Mouse (Mus musculus): ENCODE measurements around the gene Btbd3. TPM values are rescaled to one million over a fixed set of nuclear protein-coding genes. Genes with fewer than 3 reads are reported as not detected.

Gene Btbd3
- polyA plus RNA-seq, 1 experiment from 2014 or later = 23.7 TPM

DNA sequence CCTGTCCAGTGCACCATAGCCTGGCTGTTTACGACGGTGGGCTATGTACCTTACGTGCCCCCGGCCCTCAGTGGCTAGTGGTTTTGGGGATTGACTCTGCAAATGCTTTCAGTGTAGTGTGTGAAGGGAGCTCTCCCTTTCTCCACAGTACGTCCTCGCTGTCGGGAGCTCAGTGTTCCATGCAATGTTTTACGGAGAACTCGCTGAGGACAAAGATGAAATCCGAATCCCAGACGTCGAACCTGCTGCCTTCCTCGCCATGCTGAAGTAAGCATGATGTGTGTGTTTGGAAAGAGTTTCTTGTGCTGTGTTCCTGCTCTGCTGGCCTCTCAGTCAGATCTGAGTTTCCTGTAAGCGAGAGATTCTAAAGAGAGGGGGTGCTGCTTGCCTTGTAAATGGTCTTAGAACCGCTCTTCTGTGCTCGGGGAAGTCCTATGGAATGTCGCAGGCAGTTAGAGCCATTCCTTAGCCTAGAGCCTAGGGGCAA is 23.9 kb downstream of the Btbd3 start:
- DNase-seq (ENCODE audit: low spot score) (peak; percentile 39), ATAC-seq (ENCODE audit: low FRiP score, low TSS enrichment) (no peak)
- Histone ChIP-seq H3K9me3 (ENCODE audit: control insufficient read depth, low read length) (no peaks in the 10 kb centered on the region), H3K27me3 (ENCODE audit: control insufficient read depth, insufficient read depth, low read length) (no peaks in the 10 kb centered on the region), H3K27ac (replicated peaks) (peak overlapping the region; percentile 86), H3K4me3 (ENCODE audit: low read depth, low read length) (peak overlapping the region; percentile 58), H3K9ac (ENCODE audit: low read length) (peak overlapping the region; percentile 63), H3K4me2 (replicated peaks; ENCODE audit: low read depth) (peak overlapping the region; percentile 53), H3K4me1 (replicated peaks; ENCODE audit: control insufficient read depth, insufficient read depth) (peaks cover 7% of the 10 kb centered on the region), H3K36me3 (ENCODE audit: control insufficient read depth, insufficient read depth, low read length) (0 out of 2 replicates have a peak, but pooled peaks cover 4% of the 10 kb centered on the region)
- TF ChIP-seq CTCF (IDR thresholded peaks at IDR 0.05; ENCODE audit: low read depth) (peak; percentile 65), EP300 (optimal IDR thresholded peaks at IDR 0.05) (no peak)
- WGBS = 20% methylated on average over 17 of the region's 17 CpGs

DNA sequence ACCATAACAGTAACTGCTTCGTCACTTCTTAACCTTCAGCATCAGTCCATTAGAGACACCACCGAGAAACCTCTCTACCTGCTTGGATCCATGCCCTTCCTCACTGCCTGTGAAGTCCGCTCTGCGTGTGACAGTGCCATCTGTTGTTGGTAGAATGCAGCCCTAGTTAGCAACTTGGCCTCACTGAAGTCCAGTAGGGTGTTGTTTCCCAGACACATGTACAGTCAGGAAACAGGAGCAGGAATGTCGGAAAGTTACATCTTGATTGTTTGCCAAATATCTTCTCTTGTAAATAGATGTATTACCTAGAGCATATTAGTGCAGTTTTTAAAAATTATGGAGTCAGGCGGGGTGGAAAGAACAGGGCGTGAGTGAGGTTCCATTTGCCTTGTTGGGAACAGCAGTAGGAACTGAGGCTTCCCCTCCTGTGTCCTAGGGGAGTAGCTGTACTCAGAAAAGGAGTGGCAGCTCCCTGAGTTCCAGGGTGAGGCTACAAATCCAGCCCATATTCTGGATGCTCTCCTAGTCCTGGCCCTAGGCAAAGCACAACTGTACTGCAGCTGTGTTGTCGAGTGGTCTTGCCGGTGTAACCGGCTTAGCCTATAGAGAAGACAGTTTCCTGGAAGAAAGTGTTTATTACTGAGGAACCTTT is 25.3 kb downstream of the Btbd3 start:
- peaks cover 3% of the 10 kb centered on the region for H3K4me1 ChIP-seq (replicated peaks; ENCODE audit: control insufficient read depth, insufficient read depth)
- no peaks in the 10 kb centered on the region for H3K9me3 ChIP-seq (ENCODE audit: control insufficient read depth, low read length)
- H3K27me3 ChIP-seq (ENCODE audit: control insufficient read depth, insufficient read depth, low read length) = no peaks in the 10 kb centered on the region
- TF ChIP-seq EP300 (optimal IDR thresholded peaks at IDR 0.05) (no peak), CTCF (IDR thresholded peaks at IDR 0.05; ENCODE audit: low read depth) (peak; percentile 77)
- H3K27ac ChIP-seq (replicated peaks) = peak overlapping the region; percentile 31; the same call in 1 of the 2 replicates
- H3K36me3 ChIP-seq (ENCODE audit: control insufficient read depth, insufficient read depth, low read length) = peaks cover 8% of the 10 kb centered on the region; the same call in 1 of the 2 replicates
- peak overlapping the region; percentile 44 for H3K4me2 ChIP-seq (replicated peaks; ENCODE audit: low read depth)
- peak overlapping the region; percentile 20; the same call in 1 of the 2 replicates for H3K4me3 ChIP-seq (ENCODE audit: low read depth, low read length)
- DNase-seq (ENCODE audit: low spot score) = peak; percentile 43
- H3K9ac ChIP-seq (ENCODE audit: low read length) = no peak overlapping the region
- WGBS = 46% methylated on average over 10 of the region's 10 CpGs
- ATAC-seq (ENCODE audit: low FRiP score, low TSS enrichment) = no peak

DNA sequence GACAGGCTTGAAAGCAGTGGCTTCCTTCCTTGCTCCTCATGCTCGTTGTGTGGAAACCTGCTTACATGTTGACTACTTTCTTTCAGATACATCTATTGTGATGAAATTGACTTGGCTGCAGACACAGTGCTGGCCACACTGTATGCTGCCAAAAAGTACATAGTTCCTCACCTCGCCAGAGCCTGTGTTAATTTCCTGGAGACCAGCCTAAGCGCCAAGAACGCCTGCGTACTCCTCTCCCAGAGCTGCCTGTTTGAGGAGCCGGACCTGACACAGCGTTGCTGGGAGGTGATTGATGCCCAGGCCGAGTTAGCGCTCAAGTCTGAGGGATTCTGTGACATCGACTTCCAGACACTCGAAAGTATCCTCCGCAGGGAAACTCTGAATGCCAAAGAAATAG is 27.0 kb downstream of the Btbd3 start:
- WGBS = 59% methylated on average over 12 of the region's 12 CpGs

DNA sequence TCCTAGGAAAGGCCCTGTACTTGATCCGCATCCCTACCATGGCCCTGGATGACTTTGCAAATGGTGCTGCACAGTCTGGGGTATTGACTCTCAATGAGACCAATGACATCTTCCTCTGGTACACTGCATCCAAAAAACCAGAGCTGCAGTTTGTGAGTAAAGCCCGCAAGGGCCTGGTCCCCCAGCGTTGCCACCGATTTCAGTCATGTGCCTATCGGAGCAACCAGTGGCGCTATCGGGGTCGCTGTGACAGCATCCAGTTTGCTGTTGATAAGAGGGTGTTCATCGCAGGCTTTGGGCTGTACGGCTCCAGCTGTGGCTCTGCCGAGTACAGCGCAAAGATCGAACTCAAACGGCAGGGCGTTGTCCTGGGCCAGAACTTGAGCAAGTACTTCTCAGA is 27.5 kb downstream of the Btbd3 start:
- 96% methylated on average over 15 of the region's 15 CpGs for WGBS
- Histone ChIP-seq H3K9me3 (ENCODE audit: control insufficient read depth, low read length) (no peaks in the 10 kb centered on the region), H3K4me1 (replicated peaks; ENCODE audit: control insufficient read depth, insufficient read depth) (no peaks in the 10 kb centered on the region), H3K4me2 (replicated peaks; ENCODE audit: low read depth) (no peak overlapping the region), H3K27ac (replicated peaks) (no peak overlapping the region), H3K27me3 (ENCODE audit: control insufficient read depth, insufficient read depth, low read length) (no peaks in the 10 kb centered on the region), H3K4me3 (ENCODE audit: low read depth, low read length) (no peak overlapping the region), H3K36me3 (ENCODE audit: control insufficient read depth, insufficient read depth, low read length) (peaks cover 8% of the 10 kb centered on the region; the same call in 1 of the 2 replicates), H3K9ac (ENCODE audit: low read length) (no peak overlapping the region)
- DNase-seq (ENCODE audit: low spot score) = no peak
- no peak for ATAC-seq (ENCODE audit: low FRiP score, low TSS enrichment)
- no peak for TF ChIP-seq CTCF (IDR thresholded peaks at IDR 0.05; ENCODE audit: low read depth)
- TF ChIP-seq EP300 (optimal IDR thresholded peaks at IDR 0.05) = no peak

More for the DNA sequence above, 27.0 kb downstream of the Btbd3 start:
- ATAC-seq (ENCODE audit: low FRiP score, low TSS enrichment) (no peak), DNase-seq (ENCODE audit: low spot score) (no peak)
- Histone ChIP-seq H3K36me3 (ENCODE audit: control insufficient read depth, insufficient read depth, low read length) (peaks cover 8% of the 10 kb centered on the region; the same call in 1 of the 2 replicates), H3K4me1 (replicated peaks; ENCODE audit: control insufficient read depth, insufficient read depth) (no peaks in the 10 kb centered on the region), H3K9me3 (ENCODE audit: control insufficient read depth, low read length) (no peaks in the 10 kb centered on the region), H3K27ac (replicated peaks) (no peak overlapping the region), H3K4me3 (ENCODE audit: low read depth, low read length) (no peak overlapping the region), H3K27me3 (ENCODE audit: control insufficient read depth, insufficient read depth, low read length) (no peaks in the 10 kb centered on the region), H3K9ac (ENCODE audit: low read length) (no peak overlapping the region), H3K4me2 (replicated peaks; ENCODE audit: low read depth) (no peak overlapping the region; the same call in 1 of the 2 replicates)
- no peak for TF ChIP-seq CTCF (IDR thresholded peaks at IDR 0.05; ENCODE audit: low read depth)
- TF ChIP-seq EP300 (optimal IDR thresholded peaks at IDR 0.05) = no peak

DNA sequence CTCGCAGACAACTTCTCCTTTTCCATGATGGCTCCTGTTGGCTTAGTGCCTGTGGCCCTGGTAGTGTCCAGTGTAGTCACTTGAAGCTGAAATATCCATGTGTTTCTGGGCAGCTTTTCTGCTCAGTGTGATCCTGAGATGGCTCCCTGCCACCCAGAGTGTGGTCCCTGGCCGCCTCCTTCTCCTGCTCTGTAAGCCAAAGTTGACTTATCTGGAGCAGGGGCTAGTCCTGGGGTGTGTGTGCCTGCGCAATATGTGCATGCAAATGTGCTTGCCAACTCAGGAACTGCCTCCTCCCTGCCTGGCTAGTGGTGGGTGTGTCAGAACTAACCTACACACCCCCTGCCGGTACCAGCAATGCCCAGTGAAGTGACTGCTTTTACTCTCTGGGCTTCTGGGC is 29.4 kb downstream of the Btbd3 start:
- Histone ChIP-seq H3K27me3 (ENCODE audit: control insufficient read depth, insufficient read depth, low read length) (no peaks in the 10 kb centered on the region), H3K9ac (ENCODE audit: low read length) (no peak overlapping the region), H3K4me3 (ENCODE audit: low read depth, low read length) (no peak overlapping the region), H3K4me1 (replicated peaks; ENCODE audit: control insufficient read depth, insufficient read depth) (no peaks in the 10 kb centered on the region), H3K4me2 (replicated peaks; ENCODE audit: low read depth) (no peak overlapping the region), H3K9me3 (ENCODE audit: control insufficient read depth, low read length) (no peaks in the 10 kb centered on the region), H3K27ac (replicated peaks) (no peak overlapping the region), H3K36me3 (ENCODE audit: control insufficient read depth, insufficient read depth, low read length) (peaks cover 8% of the 10 kb centered on the region; the same call in 1 of the 2 replicates)
- 82% methylated on average over 4 of the region's 4 CpGs for WGBS
- DNase-seq (ENCODE audit: low spot score) (peak; percentile 41), ATAC-seq (ENCODE audit: low FRiP score, low TSS enrichment) (peak; percentile 39; the same call in 1 of the 2 replicates)
- no peak for TF ChIP-seq CTCF (IDR thresholded peaks at IDR 0.05; ENCODE audit: low read depth)
- TF ChIP-seq EP300 (optimal IDR thresholded peaks at IDR 0.05) = no peak

DNA sequence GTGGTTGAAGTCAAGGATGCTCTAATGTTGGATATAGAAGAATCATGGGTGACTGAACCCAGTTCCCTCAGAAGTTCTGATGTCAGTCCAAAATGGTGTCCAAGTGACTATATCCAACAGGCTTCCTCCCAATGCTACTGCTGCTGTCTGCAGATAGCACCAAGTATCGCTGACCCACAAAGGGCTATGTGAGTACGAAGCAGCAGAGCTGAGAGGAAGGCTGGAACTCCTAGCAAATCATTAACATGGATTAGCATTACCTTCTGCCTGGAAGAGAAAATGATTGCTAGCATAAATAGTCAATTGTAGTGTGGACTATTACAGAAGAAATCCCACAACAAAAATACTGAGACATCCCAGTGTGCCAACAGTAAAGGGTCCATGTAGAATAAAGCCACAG is 33.8 kb downstream of the Btbd3 start:
- WGBS = 84% methylated on average over 2 of the region's 2 CpGs
- no peak for ATAC-seq (ENCODE audit: low FRiP score, low TSS enrichment)
- Histone ChIP-seq H3K9me3 (ENCODE audit: control insufficient read depth, low read length) (no peaks in the 10 kb centered on the region), H3K4me2 (replicated peaks; ENCODE audit: low read depth) (no peak overlapping the region), H3K9ac (ENCODE audit: low read length) (no peak overlapping the region), H3K36me3 (ENCODE audit: control insufficient read depth, insufficient read depth, low read length) (peaks cover 4% of the 10 kb centered on the region; the same call in 1 of the 2 replicates), H3K4me1 (replicated peaks; ENCODE audit: control insufficient read depth, insufficient read depth) (no peaks in the 10 kb centered on the region), H3K27ac (replicated peaks) (no peak overlapping the region), H3K27me3 (ENCODE audit: control insufficient read depth, insufficient read depth, low read length) (no peaks in the 10 kb centered on the region), H3K4me3 (ENCODE audit: low read depth, low read length) (no peak overlapping the region)
- TF ChIP-seq EP300 (optimal IDR thresholded peaks at IDR 0.05) (no peak), CTCF (IDR thresholded peaks at IDR 0.05; ENCODE audit: low read depth) (no peak)
- no peak for DNase-seq (ENCODE audit: low spot score)
